Mouse (Mus musculus) v-Abl transformed pro-B cells (cell line): Measurements from ENCODE around the gene Mep1a.

ENCODE experiments used
- in situ Hi-C, 2 experiments: fragments of 400-800 bp; cut with MboI; formaldehyde crosslinking; loops; one replicate each; pipeline ENCODE4 v1.15.1; 2025; ENCODE audit not compliant: unreplicated experiment in 2 of 2

Mep1a gene

GRCm38 (mm10) chr17:43488439-43489151, 14.0 kb downstream of the Mep1a start:
- in situ Hi-C loops: no loop called here

- in situ Hi-C loops: no loop called here
Measured at GRCm38 (mm10) chr17:43485982-43486381, 16.6 kb downstream of the Mep1a start.

- in situ Hi-C loops: no loop called here
Measured at GRCm38 (mm10) chr17:43477621-43478020, 25.0 kb downstream of the Mep1a start.

GRCm38 (mm10) chr17:43474775-43475174, 27.8 kb downstream of the Mep1a start:
- in situ Hi-C loops: no loop called here

GRCm38 (mm10) chr17:43472558-43472957, 30.1 kb downstream of the Mep1a start:
- in situ Hi-C loops: no loop called here

- in situ Hi-C loops: no loop called here
Measured at GRCm38 (mm10) chr17:43470039-43470438, 32.6 kb downstream of the Mep1a start.

GRCm38 (mm10) chr17:43460245-43461181, 42.1 kb downstream of the Mep1a start:
- in situ Hi-C loops: no loop called here

GRCm38 (mm10) chr17:43459737-43460230, 42.8 kb downstream of the Mep1a start:
- in situ Hi-C loops: loop anchor here (5.0 kb wide), 3 partner anchors 192 to 452 kb away; no protein-coding TSS in a partner anchor

GRCm38 (mm10) chr17:43458598-43458997, 44.0 kb downstream of the Mep1a start:
- in situ Hi-C loops: loop anchor here (5.0 kb wide), 3 partner anchors 191 to 451 kb away; no protein-coding TSS in a partner anchor

- in situ Hi-C loops: no loop called here
Measured at GRCm38 (mm10) chr17:43451216-43451615, 51.4 kb downstream of the Mep1a start.

- in situ Hi-C loops: no loop called here
Measured at GRCm38 (mm10) chr17:43434485-43434884, 68.1 kb downstream of the Mep1a start.

- in situ Hi-C loops: no loop called here
Measured at GRCm38 (mm10) chr17:43431692-43432091, 70.9 kb downstream of the Mep1a start.
